In genomic region chr10:118854641-118855040, GRCm38 (mm10) we compare ENCODE assay signal across 25 mouse cellular contexts. TPM values are rescaled to one million over a fixed set of nuclear protein-coding genes. Genes with fewer than 3 reads are reported as not detected.
A peak's percentile ranks its signal among the peaks of the same experiment; 100 is the strongest.
DNase-seq lines count a peak whose midpoint lies in the region; ATAC-seq and TF ChIP-seq lines count a peak whose summit lies in the region.
"Had no signal": no experiment of that assay in that cellular context is flagged by ENCODE, and none has a peak within 500 bp of the region (broad histone marks: within the 10 kb centered on the region; RNA-seq: fewer than 3 reads in every experiment).

No protein-coding gene starts in this region.

- WGBS in liver, embryonic 11.5 days: 81% methylated on average over 9 of the region's 9 CpGs

- no peak for ATAC-seq in liver, embryonic 11.5 days (replicated peaks; ENCODE audit: low FRiP score)
- peak; percentile 77 for ATAC-seq in CD4-positive, CD25-positive, alpha-beta regulatory T cell, adult 4 months
- ATAC-seq in activated CD4-positive, CD25-positive, alpha-beta regulatory T cell, adult 4 months: peak; percentile 66

- H3K4me1 ChIP-seq in liver, embryonic 11.5 days (replicated peaks; ENCODE audit: control insufficient read depth, insufficient read depth, low read length): no peaks in the 10 kb centered on the region
- H3K4me1 ChIP-seq: hindbrain, embryonic 12.5 days; kidney, embryonic 15.5 days; liver, embryonic 13.5 days had no signal

- H3K9ac ChIP-seq in liver, embryonic 11.5 days (ENCODE audit: low read depth, low read length): no peak overlapping the region
- H3K9ac ChIP-seq: embryonic facial prominence, embryonic 12.5 days; forebrain, embryonic 12.5 days; heart, embryonic 12.5 days; hindbrain, embryonic 12.5 days; kidney, embryonic 15.5 days; liver, embryonic 13.5 days had no signal

- peaks cover 18% of the 10 kb centered on the region for H3K36me3 ChIP-seq in liver, embryonic 11.5 days (ENCODE audit: control insufficient read depth, insufficient read depth, low read length)
- peaks cover 22% of the 10 kb centered on the region for H3K36me3 ChIP-seq in myocyte (ENCODE audit: control insufficient read depth, insufficient read depth)

- peak; percentile 17 for DNase-seq in liver, embryonic 11.5 days (ENCODE audit: low spot score)
- no peak for DNase-seq in liver
- DNase-seq in urinary bladder, adult 18-20 months (ENCODE audit: low spot score in 2 of 2): no peak
- DNase-seq in kidney, adult 8-10 months: no peak
- DNase-seq: adrenal gland, adult 2 months; cerebellum, adult 18-20 months; cerebellum, postnatal 14 days; heart, adult 11 months; heart, postnatal 14 days; layer of hippocampus, adult 9-11 months; left cerebral cortex, postnatal 4 days; liver, embryonic 13.5 days; lung, adult 2 months; lung, postnatal 14 days; midbrain, embryonic 14.5 days; thymus, adult 18-20 months had no signal

- no peak overlapping the region for H3K4me3 ChIP-seq in liver, embryonic 11.5 days (ENCODE audit: low read depth, low read length)
- H3K4me3 ChIP-seq in myocyte: no peak overlapping the region
- H3K4me3 ChIP-seq: embryonic facial prominence, embryonic 12.5 days; forebrain, embryonic 12.5 days; heart, embryonic 12.5 days; hindbrain, embryonic 12.5 days; kidney, embryonic 15.5 days; liver, embryonic 13.5 days; megakaryocyte, embryonic 14.5 days had no signal

- H3K9me3 ChIP-seq in liver, embryonic 11.5 days (ENCODE audit: control insufficient read depth, low read length): no peaks in the 10 kb centered on the region
- H3K9me3 ChIP-seq: embryonic facial prominence, embryonic 12.5 days; liver, embryonic 13.5 days had no signal

- H3K79me2 ChIP-seq in myocyte (ENCODE audit: control insufficient read depth, insufficient read depth): peaks cover 11% of the 10 kb centered on the region

- no peak for TF ChIP-seq POLR2A in myocyte (IDR thresholded peaks at IDR 0.05; ENCODE audit: insufficient read length, low read depth)

- no peak overlapping the region for H3K27ac ChIP-seq in liver, embryonic 11.5 days (ENCODE audit: low read depth, low read length)
- H3K27ac ChIP-seq: embryonic facial prominence, embryonic 12.5 days; hindbrain, embryonic 12.5 days; kidney, embryonic 15.5 days; liver, embryonic 13.5 days had no signal

- no peak overlapping the region for H3K4me2 ChIP-seq in liver, embryonic 11.5 days
- H3K4me2 ChIP-seq in myocyte (ENCODE audit: low read depth): no peak overlapping the region
- H3K4me2 ChIP-seq: embryonic facial prominence, embryonic 12.5 days; forebrain, embryonic 12.5 days; heart, embryonic 12.5 days; hindbrain, embryonic 12.5 days; kidney, embryonic 15.5 days; liver, embryonic 13.5 days had no signal

- no peak overlapping the region for H3ac ChIP-seq in myocyte (ENCODE audit: control insufficient read depth, insufficient read length)

- no peaks in the 10 kb centered on the region for H3K27me3 ChIP-seq in liver, embryonic 11.5 days (replicated peaks; ENCODE audit: control insufficient read depth, insufficient read depth, low read length)
- no peaks in the 10 kb centered on the region for H3K27me3 ChIP-seq in myocyte (ENCODE audit: control insufficient read depth, insufficient read depth, insufficient read length)
- H3K27me3 ChIP-seq: embryonic facial prominence, embryonic 12.5 days; forebrain, embryonic 12.5 days; heart, embryonic 12.5 days; hindbrain, embryonic 12.5 days; kidney, embryonic 15.5 days; liver, embryonic 13.5 days; megakaryocyte, embryonic 14.5 days had no signal

TF ChIP-seq in myocyte, 11 proteins besides CTCF, POLR2A, EP300 and RAD21:
- no peak for TF ChIP-seq TCF12 (IDR thresholded peaks at IDR 0.05; ENCODE audit: insufficient read depth, poor library complexity, severe bottlenecking)
- TF ChIP-seq MAX (IDR thresholded peaks at IDR 0.05; ENCODE audit: low read depth): no peak
- TF ChIP-seq MYOD1 (IDR thresholded peaks at IDR 0.05; ENCODE audit: control insufficient read depth in 1 of 3, insufficient read length in 2 of 3, low read depth in 2 of 3): no peak
- peak; percentile 31 for TF ChIP-seq POLR2AphosphoS2 (IDR thresholded peaks at IDR 0.05; ENCODE audit: insufficient read length, low read depth)

RNA-seq across cellular contexts. Expression of gene Dyrk2, which starts 15.4 kb away (rescaled TPM):
- polyA plus RNA-seq in liver, embryonic 11.5 days (2014; fragmentation: Nextera tagmentation; extraction: Ambion mirVana): 6.0 and 6.1 TPM in 2 replicates
- polyA plus RNA-seq in CD4-positive, CD25-positive, alpha-beta regulatory T cell, adult 4 months (2017; shearing (Covaris generic)): 10 to 100 TPM in 1 of 2 experiments, 1 to 10 TPM in 1; 9.5 to 14.2 TPM
- polyA plus RNA-seq in activated CD4-positive, CD25-positive, alpha-beta regulatory T cell, adult 4 months (2017; shearing (Covaris generic)): 10 to 100 TPM in 1 of 2 experiments, 1 to 10 TPM in 1; 8.0 to 11.0 TPM
- polyA plus RNA-seq in myocyte (2012; fragmentation: generic; extraction: Trizol): 24.2 TPM
